Mouse (Mus musculus) E14TG2a.4 (cell line): ENCODE results near the gene Arl4c.

Source experiments
- CTCF ChIP-seq: conservative IDR thresholded peaks from 2 replicates; pipeline ENCODE4 v1.5.1; 2014; ENCODE audit warnings: low read length
- NANOG ChIP-seq: IDR thresholded peaks from 2 replicates; pipeline ENCODE4 v1.6.1; 2014; ENCODE audit warnings: borderline replicate concordance, low read length, mixed read lengths

DNA sequence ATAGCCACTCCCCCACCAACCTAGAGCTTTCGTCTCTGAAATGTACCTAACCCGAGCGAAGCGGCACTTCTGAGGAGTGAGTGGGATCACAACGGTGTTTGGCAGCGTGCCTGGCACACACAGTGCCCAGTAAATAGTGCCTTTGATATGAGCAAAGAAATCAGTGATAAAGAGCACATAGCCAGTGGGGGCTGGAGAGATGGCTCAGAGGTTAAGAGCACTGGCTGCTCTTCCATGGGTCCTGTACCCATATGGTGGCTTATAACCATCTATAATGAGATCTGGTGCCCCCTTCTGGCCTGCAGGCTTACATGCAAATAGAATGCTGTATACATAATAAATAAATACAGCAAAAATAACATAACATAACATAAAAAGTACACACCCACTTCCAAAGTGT, 3.0 kb upstream of the Arl4c start:
- TF ChIP-seq CTCF = peak; percentile 36
- no peak for TF ChIP-seq NANOG
